Mouse (Mus musculus): Measurements from ENCODE around the gene Arhgef1. TPM values are rescaled to one million over a fixed set of nuclear protein-coding genes. Genes with fewer than 3 reads are reported as not detected.

The Arhgef1 gene
- 181 TPM for polyA plus RNA-seq (2015; fragmentation: Illumina TruSeq; extraction: RNeasy Lipid Tissue Mini Kit (QIAGEN cat#74804); ENCODE audit: insufficient read depth, low replicate concordance)

GRCm38 (mm10) chr7:24902630-24903443 lies at the start of gene Arhgef1:
Gene Arhgef1 (plus strand): TSS chr7:24902912.

DNA sequence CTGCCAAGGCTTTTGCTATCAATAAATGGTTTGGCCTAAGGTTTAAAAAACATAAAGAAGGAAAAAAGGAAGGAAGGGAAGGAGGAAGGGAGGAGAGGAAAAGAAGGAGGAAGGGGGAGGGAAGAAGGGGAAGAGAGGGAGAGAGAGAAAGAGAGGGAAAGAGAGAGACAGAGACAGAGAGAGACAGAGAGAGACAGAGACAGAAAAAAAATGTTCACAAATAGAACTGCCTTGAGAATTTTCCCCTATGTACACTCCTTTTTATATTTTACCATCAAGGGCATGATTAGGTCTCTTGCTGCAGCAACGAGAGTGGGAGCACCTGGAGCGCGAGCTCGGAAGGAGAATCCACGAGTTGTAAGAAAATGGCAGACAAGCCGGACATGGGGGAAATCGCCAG lies 40.8 kb upstream of the Arhgef1 start, which contains the start of gene Gm9844:
Gene Gm9844, plus strand, starts transcription at position 301 of the 400 bp plus-strand sequence.

GRCm38 (mm10) chr7:24869532-24870165 lies 33.1 kb upstream of the Arhgef1 start, which contains the start of the genes Lypd4 and Dmrtc2:
Gene Lypd4 (minus strand): TSS chr7:24869941.
Gene Dmrtc2 (plus strand): TSS chr7:24870057.

GRCm38 (mm10) chr7:24883896-24884692 lies 18.6 kb upstream of the Arhgef1 start, which contains the start of gene Rps19:
Gene Rps19 (plus strand): TSS chr7:24884371.

DNA sequence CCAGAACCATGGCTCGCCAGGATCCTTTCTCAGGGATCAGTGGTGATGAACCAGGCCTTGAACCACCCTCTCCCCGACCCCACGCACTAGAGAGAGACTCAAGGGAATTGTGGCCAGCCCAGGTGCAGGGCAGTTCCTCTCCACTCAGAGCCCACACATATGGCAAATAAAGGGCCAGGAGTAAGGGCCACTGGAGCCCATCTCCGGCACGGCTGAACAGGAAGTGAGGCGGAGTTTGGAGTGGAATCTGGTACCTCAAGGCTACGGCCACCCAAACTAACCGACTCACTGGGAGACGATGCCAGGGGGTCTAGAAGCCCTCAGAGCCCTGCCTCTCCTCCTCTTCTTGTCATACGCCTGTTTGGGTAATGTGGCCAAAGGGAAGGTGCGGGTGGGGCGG lies 5.5 kb upstream of the Arhgef1 start, which contains the start of gene Cd79a:
Gene Cd79a, plus strand, starts transcription at position 158 of the 400 bp plus-strand sequence.

DNA sequence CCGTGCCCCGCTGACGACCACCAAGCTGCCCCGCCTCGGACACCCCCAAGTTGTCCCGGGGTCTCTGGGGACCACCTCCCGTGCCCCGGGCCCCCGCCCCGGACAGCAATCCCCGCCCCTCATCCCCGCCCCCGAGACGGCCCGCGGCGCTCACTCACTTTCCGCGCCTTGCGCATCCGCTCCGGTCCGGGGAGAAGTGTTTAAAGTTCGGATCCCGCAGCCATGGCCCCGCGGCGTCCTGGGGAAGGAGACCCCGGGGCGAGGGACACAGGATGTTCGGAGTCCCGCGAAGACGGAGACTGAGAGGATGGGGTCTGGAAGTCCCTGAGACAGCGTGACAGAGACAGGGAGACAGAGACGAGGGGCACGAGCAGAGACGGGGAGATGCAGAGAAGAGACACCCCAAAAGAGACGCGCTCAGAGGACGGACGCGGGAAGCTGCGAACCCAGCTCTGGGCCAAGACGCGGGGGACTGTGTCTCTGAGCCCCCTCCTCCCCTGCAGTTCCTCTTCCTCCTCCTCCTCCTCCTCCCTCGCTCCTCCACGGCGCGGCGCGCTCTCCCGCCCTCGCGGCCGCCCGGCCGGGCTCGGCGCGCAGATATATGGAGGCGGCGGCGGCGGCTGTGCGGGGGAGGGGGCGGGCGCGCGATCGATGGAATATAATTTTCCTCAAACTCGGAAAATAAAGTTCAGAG lies 41.7 kb downstream of the Arhgef1 start, which contains the start of gene Gm4881:
Gene Gm4881, minus strand, starts transcription at position 238 of the 694 bp plus-strand sequence.

GRCm38 (mm10) chr7:24971972-24972893 lies 69.5 kb downstream of the Arhgef1 start, which contains the start of gene Rabac1:
Gene Rabac1 (minus strand): TSS chr7:24972754.

Other genes with a start within 250 kb of the Arhgef1 start
- gene Tex101, start 226.2 kb upstream of the Arhgef1 start, polyA plus RNA-seq (2015; fragmentation: Illumina TruSeq; extraction: RNeasy Lipid Tissue Mini Kit (QIAGEN cat#74804); ENCODE audit: insufficient read depth, low replicate concordance) = not detected
- gene BC049730, start 193.7 kb upstream of the Arhgef1 start, polyA plus RNA-seq (2015; fragmentation: Illumina TruSeq; extraction: RNeasy Lipid Tissue Mini Kit (QIAGEN cat#74804); ENCODE audit: insufficient read depth, low replicate concordance) = not detected
- gene Gm4763, start 176.0 kb upstream of the Arhgef1 start, polyA plus RNA-seq (2015; fragmentation: Illumina TruSeq; extraction: RNeasy Lipid Tissue Mini Kit (QIAGEN cat#74804); ENCODE audit: insufficient read depth, low replicate concordance) = not detected
- 1.8 TPM for gene Cd177, start 142.6 kb upstream of the Arhgef1 start, polyA plus RNA-seq (2015; fragmentation: Illumina TruSeq; extraction: RNeasy Lipid Tissue Mini Kit (QIAGEN cat#74804); ENCODE audit: insufficient read depth, low replicate concordance)
- 1.7 TPM for gene Ceacam10, start 125.7 kb upstream of the Arhgef1 start, polyA plus RNA-seq (2015; fragmentation: Illumina TruSeq; extraction: RNeasy Lipid Tissue Mini Kit (QIAGEN cat#74804); ENCODE audit: insufficient read depth, low replicate concordance)
- 3.7 TPM for gene Gm9844, start 40.7 kb upstream of the Arhgef1 start, polyA plus RNA-seq (2015; fragmentation: Illumina TruSeq; extraction: RNeasy Lipid Tissue Mini Kit (QIAGEN cat#74804); ENCODE audit: insufficient read depth, low replicate concordance)
- not detected for gene Lypd4, start 33.0 kb upstream of the Arhgef1 start, polyA plus RNA-seq (2015; fragmentation: Illumina TruSeq; extraction: RNeasy Lipid Tissue Mini Kit (QIAGEN cat#74804); ENCODE audit: insufficient read depth, low replicate concordance)
- gene Dmrtc2, start 32.9 kb upstream of the Arhgef1 start, polyA plus RNA-seq (2015; fragmentation: Illumina TruSeq; extraction: RNeasy Lipid Tissue Mini Kit (QIAGEN cat#74804); ENCODE audit: insufficient read depth, low replicate concordance) = not detected
- 1,670 TPM for gene Rps19, start 18.5 kb upstream of the Arhgef1 start, polyA plus RNA-seq (2015; fragmentation: Illumina TruSeq; extraction: RNeasy Lipid Tissue Mini Kit (QIAGEN cat#74804); ENCODE audit: insufficient read depth, low replicate concordance)
- 645 TPM for gene Cd79a, start 5.5 kb upstream of the Arhgef1 start, polyA plus RNA-seq (2015; fragmentation: Illumina TruSeq; extraction: RNeasy Lipid Tissue Mini Kit (QIAGEN cat#74804); ENCODE audit: insufficient read depth, low replicate concordance)
- not detected for gene Gm4881, start 41.6 kb downstream of the Arhgef1 start, polyA plus RNA-seq (2015; fragmentation: Illumina TruSeq; extraction: RNeasy Lipid Tissue Mini Kit (QIAGEN cat#74804); ENCODE audit: insufficient read depth, low replicate concordance)
- 40.1 TPM for gene Rabac1, start 69.8 kb downstream of the Arhgef1 start, polyA plus RNA-seq (2015; fragmentation: Illumina TruSeq; extraction: RNeasy Lipid Tissue Mini Kit (QIAGEN cat#74804); ENCODE audit: insufficient read depth, low replicate concordance)
- 4.9 TPM for gene Atp1a3, start 103.0 kb downstream of the Arhgef1 start, polyA plus RNA-seq (2015; fragmentation: Illumina TruSeq; extraction: RNeasy Lipid Tissue Mini Kit (QIAGEN cat#74804); ENCODE audit: insufficient read depth, low replicate concordance)
- gene Grik5, start 169.4 kb downstream of the Arhgef1 start, polyA plus RNA-seq (2015; fragmentation: Illumina TruSeq; extraction: RNeasy Lipid Tissue Mini Kit (QIAGEN cat#74804); ENCODE audit: insufficient read depth, low replicate concordance) = 2.4 TPM
- 1.7 TPM for gene Zfp574, start 169.7 kb downstream of the Arhgef1 start, polyA plus RNA-seq (2015; fragmentation: Illumina TruSeq; extraction: RNeasy Lipid Tissue Mini Kit (QIAGEN cat#74804); ENCODE audit: insufficient read depth, low replicate concordance)

Data from spleen, adult 10 weeks (tissue).